Mouse (Mus musculus) thymus, postnatal 4 days (tissue): ENCODE results near the gene Gatad2b.

Experiments
- DNase-seq: peaks from one replicate; pipeline ENCODE4 v3.0.0; 2021

Gene Gatad2b

GRCm38 (mm10) chr3:90384851-90385375 is 91.9 kb downstream of the Gatad2b start:
- DNase-seq = no peak

- no peak for DNase-seq
Observed at GRCm38 (mm10) chr3:90386817-90387216, 93.8 kb downstream of the Gatad2b start.

- no peak for DNase-seq
Observed at GRCm38 (mm10) chr3:90387483-90387882, 94.5 kb downstream of the Gatad2b start.

GRCm38 (mm10) chr3:90388192-90388591 is 95.2 kb downstream of the Gatad2b start:
- no peak for DNase-seq

GRCm38 (mm10) chr3:90388726-90389510 is 95.9 kb downstream of the Gatad2b start:
- peak; percentile 52 for DNase-seq

- no peak for DNase-seq
Observed at GRCm38 (mm10) chr3:90389511-90390490, 96.8 kb downstream of the Gatad2b start, which contains the start of gene Slc27a3. TSS of gene Slc27a3 (minus strand) at chr3:90389938.

- DNase-seq = no peak
Observed at GRCm38 (mm10) chr3:90391004-90391403, 98.0 kb downstream of the Gatad2b start.

GRCm38 (mm10) chr3:90391941-90392340 is 99.0 kb downstream of the Gatad2b start:
- DNase-seq = no peak

GRCm38 (mm10) chr3:90392661-90393060 is 99.7 kb downstream of the Gatad2b start:
- DNase-seq = no peak

GRCm38 (mm10) chr3:90395629-90396028 is 102.7 kb downstream of the Gatad2b start:
- DNase-seq = no peak

- DNase-seq = no peak
Observed at GRCm38 (mm10) chr3:90400993-90401392, 108.0 kb downstream of the Gatad2b start.

- DNase-seq = no peak
Observed at GRCm38 (mm10) chr3:90404121-90404520, 111.1 kb downstream of the Gatad2b start.

- no peak for DNase-seq
Observed at GRCm38 (mm10) chr3:90404609-90405008, 111.6 kb downstream of the Gatad2b start.

- DNase-seq = no peak
Observed at GRCm38 (mm10) chr3:90406414-90406813, 113.4 kb downstream of the Gatad2b start.

- DNase-seq = no peak
Observed at GRCm38 (mm10) chr3:90408721-90409120, 115.7 kb downstream of the Gatad2b start.

GRCm38 (mm10) chr3:90412312-90413010 is 119.5 kb downstream of the Gatad2b start:
- peak; percentile 82 for DNase-seq

GRCm38 (mm10) chr3:90413011-90413396 is 120.0 kb downstream of the Gatad2b start:
- no peak for DNase-seq
